Mouse (Mus musculus): ENCODE results near the gene Ptms. TPM values are rescaled to one million over a fixed set of nuclear protein-coding genes. Genes with fewer than 3 reads are reported as not detected.

Ptms gene
- total and polyA plus RNA-seq, 3 experiments: 5.6 to 86.4 (median 34.1) TPM

DNA sequence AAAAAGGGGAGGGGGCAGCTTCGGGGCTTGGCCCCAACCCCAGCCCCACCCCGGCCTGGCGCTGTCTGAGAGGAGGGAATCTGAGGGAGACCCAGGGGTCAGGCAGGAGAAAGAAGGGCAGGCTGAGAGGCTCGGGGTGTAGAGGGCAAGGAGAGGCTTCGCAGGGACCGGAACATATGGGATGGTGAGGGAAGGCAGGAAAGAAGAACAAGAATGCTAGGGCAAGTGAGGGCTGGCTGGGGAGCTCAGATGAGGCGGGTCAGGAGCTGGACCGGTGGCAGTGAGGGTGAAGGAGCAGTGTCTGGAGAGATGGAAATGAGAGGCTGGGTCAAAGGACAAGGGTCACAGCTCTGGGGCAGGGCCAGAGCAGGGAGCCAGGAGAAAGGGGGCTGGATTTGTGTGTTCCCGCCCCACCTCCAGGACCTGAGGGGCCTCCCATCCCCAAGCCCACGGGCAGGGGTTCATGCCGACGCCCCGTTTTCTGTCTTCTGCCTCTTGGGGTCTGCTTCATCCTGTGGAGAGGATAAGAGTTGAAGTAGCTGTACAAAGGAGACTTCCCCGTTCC lies 6.1 kb downstream of the Ptms start:
- DNase-seq (ENCODE audit: low spot score): no peak
- Histone ChIP-seq H3K9me3 (replicated peaks) (no peaks in the 10 kb centered on the region), H3K27me3 (ENCODE audit: insufficient read depth, low read length) (peaks cover 91% of the 10 kb centered on the region), H3K4me3 (ENCODE audit: low read depth, low read length) (no peak overlapping the region), H3K36me3 (replicated peaks) (no peaks in the 10 kb centered on the region), H3K4me1 (ENCODE audit: insufficient read depth, low read depth, low read length) (peaks cover 38% of the 10 kb centered on the region)
- TF ChIP-seq TAL1 (conservative IDR thresholded peaks at IDR 0.05; ENCODE audit: low read depth, low read length): no peak
- no peak for TF ChIP-seq GATA2 (IDR thresholded peaks at IDR 0.05; ENCODE audit: borderline replicate concordance, low read depth, low read length)
- no peak for TF ChIP-seq POLR2AphosphoS5 (IDR thresholded peaks at IDR 0.05; ENCODE audit: insufficient replicate concordance, low read depth, low read length)
- no peak for TF ChIP-seq GATA1 (IDR thresholded peaks at IDR 0.05; ENCODE audit: borderline replicate concordance, low read length)
- TF ChIP-seq CTCF (IDR thresholded peaks at IDR 0.05; ENCODE audit: low read depth, low read length): no peak
- ATAC-seq (ENCODE audit: extremely low read depth, insufficient number of reproducible peaks, low FRiP score, poor library complexity, severe bottlenecking): no peak

GRCm38 (mm10) chr6:124913214-124913613 lies 6.7 kb downstream of the Ptms start:
- Histone ChIP-seq H3K4me3 (ENCODE audit: low read depth, low read length) (no peak overlapping the region), H3K4me1 (ENCODE audit: insufficient read depth, low read depth, low read length) (peaks cover 35% of the 10 kb centered on the region), H3K9me3 (replicated peaks) (no peaks in the 10 kb centered on the region), H3K27me3 (ENCODE audit: insufficient read depth, low read length) (peaks cover 91% of the 10 kb centered on the region), H3K36me3 (replicated peaks) (no peaks in the 10 kb centered on the region)
- ATAC-seq (ENCODE audit: extremely low read depth, insufficient number of reproducible peaks, low FRiP score, poor library complexity, severe bottlenecking): no peak
- DNase-seq (ENCODE audit: low spot score): no peak
- TF ChIP-seq CTCF (IDR thresholded peaks at IDR 0.05; ENCODE audit: low read depth, low read length): no peak
- no peak for TF ChIP-seq POLR2AphosphoS5 (IDR thresholded peaks at IDR 0.05; ENCODE audit: insufficient replicate concordance, low read depth, low read length)
- TF ChIP-seq GATA1 (IDR thresholded peaks at IDR 0.05; ENCODE audit: borderline replicate concordance, low read length): no peak
- no peak for TF ChIP-seq TAL1 (conservative IDR thresholded peaks at IDR 0.05; ENCODE audit: low read depth, low read length)
- TF ChIP-seq GATA2 (IDR thresholded peaks at IDR 0.05; ENCODE audit: borderline replicate concordance, low read depth, low read length): no peak

- H3K27me3 ChIP-seq (ENCODE audit: insufficient read depth, low read length): peaks cover 90% of the 10 kb centered on the region
Observed at GRCm38 (mm10) chr6:124911533-124912218, 8.2 kb downstream of the Ptms start, which contains the start of gene Lag3. Gene Lag3 (minus strand): TSS chr6:124911705.

DNA sequence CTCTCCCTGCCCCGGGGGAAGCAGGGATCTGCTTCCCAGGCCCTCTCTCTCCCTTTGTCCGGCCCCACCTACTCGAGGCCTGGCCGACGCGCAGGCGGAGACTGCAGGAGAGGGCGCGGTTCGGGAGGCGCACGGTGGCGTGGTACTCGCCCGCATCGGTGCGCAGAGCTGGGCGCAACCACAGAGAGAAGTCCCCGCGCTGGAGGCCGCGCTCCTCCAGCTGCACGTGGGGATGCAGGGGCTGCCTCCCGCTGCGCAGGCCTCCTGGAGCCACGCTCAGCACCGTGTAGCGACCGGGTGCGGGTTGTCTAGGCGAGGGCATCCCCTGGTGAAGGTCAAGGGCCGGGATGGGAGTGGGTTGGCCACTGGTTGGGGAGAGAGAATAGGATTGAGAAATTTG lies 9.9 kb downstream of the Ptms start:
- TF ChIP-seq POLR2AphosphoS5 (IDR thresholded peaks at IDR 0.05; ENCODE audit: insufficient replicate concordance, low read depth, low read length) (no peak), TAL1 (conservative IDR thresholded peaks at IDR 0.05; ENCODE audit: low read depth, low read length) (no peak), GATA2 (IDR thresholded peaks at IDR 0.05; ENCODE audit: borderline replicate concordance, low read depth, low read length) (no peak), CTCF (IDR thresholded peaks at IDR 0.05; ENCODE audit: low read depth, low read length) (no peak), GATA1 (IDR thresholded peaks at IDR 0.05; ENCODE audit: borderline replicate concordance, low read length) (no peak)
- no peaks in the 10 kb centered on the region for H3K36me3 ChIP-seq (replicated peaks)
- H3K9me3 ChIP-seq (replicated peaks): no peaks in the 10 kb centered on the region
- peaks cover 84% of the 10 kb centered on the region for H3K27me3 ChIP-seq (ENCODE audit: insufficient read depth, low read length)
- no peak for DNase-seq (ENCODE audit: low spot score)
- ATAC-seq (ENCODE audit: extremely low read depth, insufficient number of reproducible peaks, low FRiP score, poor library complexity, severe bottlenecking): no peak
- H3K4me1 ChIP-seq (ENCODE audit: insufficient read depth, low read depth, low read length): peaks cover 11% of the 10 kb centered on the region
- no peak overlapping the region for H3K4me3 ChIP-seq (ENCODE audit: low read depth, low read length)

More at GRCm38 (mm10) chr6:124911533-124912218, 8.2 kb downstream of the Ptms start, which contains the start of gene Lag3:
- Histone ChIP-seq H3K4me3 (ENCODE audit: low read depth, low read length) (no peak within 1 kb of the TSS), H3K4me1 (ENCODE audit: insufficient read depth, low read depth, low read length) (peaks cover 22% of the 10 kb centered on the region), H3K36me3 (replicated peaks) (no peaks in the 10 kb centered on the region), H3K9me3 (replicated peaks) (no peaks in the 10 kb centered on the region)
- ATAC-seq (ENCODE audit: extremely low read depth, insufficient number of reproducible peaks, low FRiP score, poor library complexity, severe bottlenecking) (no peak), DNase-seq (ENCODE audit: low spot score) (no peak)
- TF ChIP-seq GATA2 (IDR thresholded peaks at IDR 0.05; ENCODE audit: borderline replicate concordance, low read depth, low read length) (no peak), TAL1 (conservative IDR thresholded peaks at IDR 0.05; ENCODE audit: low read depth, low read length) (no peak), CTCF (IDR thresholded peaks at IDR 0.05; ENCODE audit: low read depth, low read length) (no peak), POLR2AphosphoS5 (IDR thresholded peaks at IDR 0.05; ENCODE audit: insufficient replicate concordance, low read depth, low read length) (no peak), GATA1 (IDR thresholded peaks at IDR 0.05; ENCODE audit: borderline replicate concordance, low read length) (no peak)

DNA sequence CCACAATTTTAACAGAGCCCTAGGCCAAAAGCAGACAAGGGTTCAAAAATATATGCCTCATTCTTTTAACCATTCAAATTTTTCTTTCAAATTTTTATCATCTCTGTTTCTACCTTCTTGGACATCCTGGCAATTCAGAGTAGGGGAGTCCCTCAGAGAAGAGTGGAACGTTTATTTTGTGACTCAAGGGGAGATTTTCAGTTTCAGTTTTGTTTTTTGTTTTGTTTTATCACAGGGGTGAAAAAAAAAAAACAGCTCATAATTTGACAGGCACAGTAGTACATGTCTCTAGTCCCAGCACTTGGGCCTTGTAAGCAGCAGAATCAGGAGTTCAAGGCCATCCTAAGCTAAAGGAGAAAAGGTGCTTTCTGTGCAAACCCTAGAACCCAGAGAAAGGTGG lies 12.1 kb downstream of the Ptms start:
- peaks cover 61% of the 10 kb centered on the region for H3K27me3 ChIP-seq (ENCODE audit: insufficient read depth, low read length)
- TF ChIP-seq TAL1 (conservative IDR thresholded peaks at IDR 0.05; ENCODE audit: low read depth, low read length) (no peak), GATA1 (IDR thresholded peaks at IDR 0.05; ENCODE audit: borderline replicate concordance, low read length) (no peak), GATA2 (IDR thresholded peaks at IDR 0.05; ENCODE audit: borderline replicate concordance, low read depth, low read length) (no peak), CTCF (IDR thresholded peaks at IDR 0.05; ENCODE audit: low read depth, low read length) (no peak), POLR2AphosphoS5 (IDR thresholded peaks at IDR 0.05; ENCODE audit: insufficient replicate concordance, low read depth, low read length) (no peak)

More for the DNA sequence above, 12.1 kb downstream of the Ptms start:
- peaks cover 17% of the 10 kb centered on the region for H3K4me1 ChIP-seq (ENCODE audit: insufficient read depth, low read depth, low read length)
- ATAC-seq (ENCODE audit: extremely low read depth, insufficient number of reproducible peaks, low FRiP score, poor library complexity, severe bottlenecking) (no peak), DNase-seq (ENCODE audit: low spot score) (no peak)
- H3K9me3 ChIP-seq (replicated peaks): no peaks in the 10 kb centered on the region
- no peak overlapping the region for H3K4me3 ChIP-seq (ENCODE audit: low read depth, low read length)
- no peaks in the 10 kb centered on the region for H3K36me3 ChIP-seq (replicated peaks)

All from G1E (cell line).